Mouse (Mus musculus) embryonic facial prominence, embryonic 11.5 days (tissue): ENCODE measurements around the gene Vps13c. TPM values are rescaled to one million over a fixed set of nuclear protein-coding genes. Genes with fewer than 3 reads are reported as not detected.

Experiments
- ATAC-seq: fragments of 200-750 bp; cut with Nextera tagmentation; replicated peaks from 2 replicates; pipeline ENCODE4 v1.8.0; 2017; ENCODE audit warnings: low read depth; ENCODE audit not compliant: insufficient number of reproducible peaks, low FRiP score, low TSS enrichment
- DNase-seq: peaks from one replicate; pipeline ENCODE4 v3.0.0-alpha.2; 2015; ENCODE audit warnings: low spot score
- H3K27ac ChIP-seq: fragments of 300-500 bp; sonication (generic); replicated peaks from 2 replicates; pipeline ENCODE4 v1.5.1; 2014; ENCODE audit warnings: mild to moderate bottlenecking, low read depth, low read length, control low read depth
- H3K27me3 ChIP-seq: fragments of 300-500 bp; sonication (generic); 2 replicates; pipeline ENCODE4 v1.6.1; 2014; ENCODE audit warnings: mild to moderate bottlenecking, low read length, moderate library complexity, mixed read lengths; ENCODE audit not compliant: control insufficient read depth, insufficient read depth
- H3K36me3 ChIP-seq: fragments of 300-500 bp; sonication (generic); replicated peaks from 2 replicates; pipeline ENCODE4 v1.6.1; 2014; ENCODE audit warnings: low read depth, mild to moderate bottlenecking, low read length, moderate library complexity, mixed read lengths; ENCODE audit not compliant: control insufficient read depth, insufficient read depth
- H3K4me1 ChIP-seq: fragments of 300-500 bp; sonication (generic); 2 replicates; pipeline ENCODE4 v1.6.1; 2014; ENCODE audit warnings: low read length, mixed read lengths; ENCODE audit not compliant: control insufficient read depth, insufficient read depth
- H3K4me2 ChIP-seq: fragments of 300-500 bp; sonication (generic); 2 replicates; pipeline ENCODE4 v1.6.1; 2014; ENCODE audit warnings: low read depth, mild to moderate bottlenecking, control low read depth, low read length, moderate library complexity
- H3K4me3 ChIP-seq: fragments of 300-500 bp; sonication (generic); 2 replicates; pipeline ENCODE4 v1.5.1; 2014; ENCODE audit warnings: low read depth, low read length, control low read depth
- H3K9ac ChIP-seq: fragments of 300-500 bp; sonication (generic); replicated peaks from 2 replicates; pipeline ENCODE4 v1.6.1; 2014; ENCODE audit warnings: mild to moderate bottlenecking, control low read depth, low read length
- H3K9me3 ChIP-seq: fragments of 300-500 bp; sonication (generic); replicated peaks from 2 replicates; pipeline ENCODE4 v1.6.1; 2016; ENCODE audit warnings: mild to moderate bottlenecking, low read length, inconsistent platforms, mixed read lengths; ENCODE audit not compliant: control insufficient read depth
- WGBS: fragments of 180-500 bp; shearing (Covaris S2); extraction: QIAGEN DNeasy Blood & Tissue Kit; methylation state at CpG from one replicate; pipeline ENCODE4 v1.1.7; 2014; 5-methylcytosine and 5-hydroxymethylcytosine counted together
- polyA plus RNA-seq: library from polyadenylated mRNA; unstranded; fragments of >200 nt; fragmentation: Nextera tagmentation; extraction: Ambion mirVana; gene quantifications from 2 replicates; pipeline ENCODE4 v1.2.1, GENCODE M21; 2014

Vps13c gene
- polyA plus RNA-seq, 1 experiment from 2014 or later = 5.2 TPM

DNA sequence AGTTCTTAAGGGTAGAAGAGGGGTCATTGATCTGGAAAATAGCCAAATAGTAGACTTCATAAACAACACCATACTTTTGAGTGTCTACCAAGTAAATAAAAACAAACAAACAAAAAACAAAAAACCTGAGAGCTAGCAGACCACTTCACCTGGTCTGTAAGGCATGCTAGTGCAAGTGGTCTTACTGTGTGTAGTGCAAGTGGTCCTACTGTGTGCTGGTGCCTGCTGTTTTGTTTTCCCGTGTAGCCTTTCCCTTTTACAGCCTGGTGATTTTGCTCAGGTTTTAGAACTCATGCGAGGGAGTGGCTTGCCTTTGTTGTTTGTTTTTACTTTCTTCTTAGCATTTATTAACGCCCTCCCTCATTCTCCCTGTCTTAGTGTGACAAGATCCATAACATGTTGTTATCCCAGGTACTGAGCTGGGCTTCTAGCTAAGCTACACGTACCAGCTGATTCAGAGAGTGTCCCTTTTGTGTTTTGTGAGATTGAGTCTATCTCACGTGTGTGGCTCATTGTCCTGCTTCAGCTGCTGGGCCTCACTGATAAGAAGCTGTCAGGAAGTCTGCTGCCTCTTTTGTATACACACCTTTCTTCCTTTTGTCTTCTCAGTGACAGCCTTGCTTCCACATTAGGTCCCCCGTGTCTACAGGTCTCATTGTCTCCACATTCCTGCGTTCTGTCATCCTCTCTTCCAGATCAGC lies 34.5 kb downstream of the Vps13c start:
- Histone ChIP-seq H3K36me3 (no peaks in the 10 kb centered on the region), H3K9me3 (no peaks in the 10 kb centered on the region), H3K4me3 (no peak overlapping the region), H3K4me2 (no peak overlapping the region), H3K4me1 (no peaks in the 10 kb centered on the region), H3K27me3 (no peaks in the 10 kb centered on the region), H3K9ac (no peak overlapping the region), H3K27ac (no peak overlapping the region)
- WGBS = 78% methylated on average over 7 of the region's 7 CpGs
- ATAC-seq (no peak), DNase-seq (no peak)

DNA sequence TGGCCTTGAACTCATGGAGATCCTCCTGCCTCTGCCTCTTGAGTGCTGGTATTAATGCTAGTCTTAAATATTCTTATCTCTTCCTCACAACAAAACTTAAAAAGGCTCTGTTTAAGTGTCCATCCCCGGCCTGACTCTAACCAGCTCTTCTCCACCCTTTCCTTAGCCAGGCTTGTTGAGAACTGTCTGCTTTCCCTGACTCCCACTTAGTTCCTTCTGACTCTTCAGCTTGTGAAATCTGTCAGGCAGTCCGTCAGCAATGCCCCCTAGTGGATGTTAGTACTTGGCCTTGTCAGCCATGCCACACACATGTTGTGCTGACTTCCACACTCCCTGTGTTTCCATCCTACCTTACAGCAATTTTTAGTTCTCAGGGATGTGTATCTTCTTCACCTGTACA lies 35.1 kb downstream of the Vps13c start:
- Histone ChIP-seq H3K9ac (no peak overlapping the region), H3K4me3 (no peak overlapping the region), H3K36me3 (no peaks in the 10 kb centered on the region), H3K4me2 (no peak overlapping the region), H3K9me3 (no peaks in the 10 kb centered on the region), H3K27me3 (no peaks in the 10 kb centered on the region), H3K27ac (no peak overlapping the region), H3K4me1 (no peaks in the 10 kb centered on the region)
- 65% methylated on average over 2 of the region's 2 CpGs for WGBS
- ATAC-seq (no peak), DNase-seq (peak; percentile 46)

DNA sequence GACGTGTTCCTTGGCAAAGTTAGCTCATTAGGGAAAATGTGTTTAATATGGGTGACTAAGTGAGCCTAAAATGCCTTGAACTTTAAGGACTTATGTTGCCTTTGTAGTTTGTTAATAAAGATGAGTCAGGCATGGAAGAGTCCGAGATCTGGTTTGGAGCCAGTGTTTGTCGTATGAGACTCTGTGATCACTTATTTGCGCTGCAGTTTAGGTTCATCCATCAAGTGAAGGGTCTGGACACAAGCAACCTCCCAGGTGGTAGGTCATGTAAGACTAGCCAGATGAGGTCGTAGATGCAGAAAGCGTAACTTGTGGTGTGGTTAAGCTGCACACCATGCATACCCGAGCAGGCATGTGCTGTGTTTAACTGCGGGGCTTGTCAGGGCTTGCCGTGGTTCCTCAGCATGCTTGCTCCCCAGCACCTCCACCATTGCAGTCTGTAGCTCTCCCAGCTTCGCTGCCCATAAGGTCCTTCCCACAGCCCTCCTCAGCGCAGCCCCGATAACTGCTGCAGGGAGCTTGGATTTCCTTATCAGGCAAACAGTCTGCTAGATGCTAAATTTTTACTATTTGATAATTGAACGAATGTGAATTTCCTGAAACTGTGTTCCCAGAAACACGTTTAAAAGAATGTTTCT lies 37.0 kb downstream of the Vps13c start:
- Histone ChIP-seq H3K4me1 (no peaks in the 10 kb centered on the region), H3K9me3 (no peaks in the 10 kb centered on the region), H3K27ac (no peak overlapping the region), H3K4me3 (no peak overlapping the region), H3K4me2 (no peak overlapping the region), H3K27me3 (no peaks in the 10 kb centered on the region), H3K36me3 (no peaks in the 10 kb centered on the region), H3K9ac (no peak overlapping the region)
- ATAC-seq (no peak), DNase-seq (no peak)
- 80% methylated on average over 14 of the region's 14 CpGs for WGBS

DNA sequence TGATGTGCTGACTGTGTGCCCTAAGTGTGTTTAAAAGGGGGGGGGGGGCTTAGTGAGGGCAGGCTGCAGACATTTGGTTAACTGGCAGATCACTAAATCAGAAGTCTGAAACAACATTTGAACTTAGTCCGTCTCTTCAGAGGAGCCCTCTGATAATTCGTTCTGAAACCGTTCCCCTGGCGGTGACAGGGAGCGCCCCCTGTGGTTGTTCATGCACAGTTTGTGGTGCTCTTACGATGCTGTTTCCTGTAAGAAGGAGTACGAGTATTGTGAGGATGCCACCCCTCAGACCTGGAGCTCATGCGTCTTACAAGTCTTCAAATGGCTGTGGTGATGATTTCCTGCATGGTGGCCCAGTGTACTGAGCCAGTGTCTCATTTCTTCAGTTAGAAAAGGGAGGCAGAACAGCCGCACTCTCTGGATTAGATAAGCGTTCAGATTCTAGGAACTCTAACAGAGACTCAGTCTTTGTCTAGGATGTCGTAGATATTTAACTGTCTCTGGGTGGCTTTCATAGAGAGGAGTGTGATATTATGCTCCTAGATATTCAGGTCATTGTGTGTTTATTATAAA lies 38.1 kb downstream of the Vps13c start:
- Histone ChIP-seq H3K4me1 (no peaks in the 10 kb centered on the region), H3K36me3 (no peaks in the 10 kb centered on the region), H3K9me3 (no peaks in the 10 kb centered on the region), H3K4me3 (no peak overlapping the region), H3K9ac (no peak overlapping the region), H3K27me3 (no peaks in the 10 kb centered on the region), H3K4me2 (no peak overlapping the region), H3K27ac (no peak overlapping the region)
- no peak for DNase-seq
- 92% methylated on average over 11 of the region's 11 CpGs for WGBS
- ATAC-seq = no peak

DNA sequence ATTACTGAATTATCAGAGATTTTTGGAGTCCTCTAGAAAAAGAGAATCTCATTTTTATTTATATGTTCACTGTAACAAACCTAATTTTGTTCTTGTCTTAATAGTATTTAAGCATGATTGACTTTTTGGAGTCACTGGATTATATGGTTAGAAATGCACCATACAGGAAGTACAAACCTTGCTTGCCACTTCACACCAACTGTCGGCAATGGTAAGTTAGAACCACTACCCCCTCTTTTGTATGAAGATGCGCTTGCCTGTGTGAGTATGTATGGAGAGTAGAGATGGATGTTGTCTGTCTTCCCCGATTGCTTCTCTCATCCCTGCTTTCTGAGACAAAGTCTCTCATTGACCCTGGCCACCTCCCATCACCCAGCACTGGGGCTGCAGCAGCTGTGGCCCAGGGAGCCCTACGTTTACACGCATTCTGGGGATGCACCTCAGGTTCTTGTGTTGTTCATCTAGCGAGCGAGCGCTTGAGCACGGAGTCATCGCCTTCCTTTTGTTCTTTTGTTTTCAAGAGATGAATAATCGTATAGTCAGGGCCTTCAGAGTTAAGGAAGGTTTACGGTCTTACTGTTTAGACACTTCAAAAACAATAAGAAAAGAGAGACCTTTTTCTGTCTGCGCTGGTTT lies 43.3 kb downstream of the Vps13c start:
- ATAC-seq = no peak

DNA sequence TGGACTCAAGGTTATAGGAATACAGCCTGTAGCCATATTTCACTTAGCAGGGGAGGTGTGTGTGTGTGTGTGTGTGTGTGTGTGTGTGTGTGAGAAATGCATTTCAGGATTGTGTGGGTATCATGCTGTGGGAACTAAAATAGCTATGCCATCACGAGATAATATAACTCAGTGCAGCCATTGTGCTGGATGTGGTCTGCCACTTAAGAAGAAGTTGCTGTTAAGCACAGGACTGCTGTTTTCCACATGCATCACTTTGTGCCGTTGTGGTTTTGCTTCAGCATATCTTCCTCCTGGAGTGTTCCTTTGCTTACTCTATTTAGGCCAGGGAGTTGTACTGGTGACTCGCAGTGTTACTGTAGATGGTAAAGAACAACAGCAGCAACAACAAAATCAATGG lies 43.9 kb downstream of the Vps13c start:
- Histone ChIP-seq H3K36me3 (no peaks in the 10 kb centered on the region), H3K4me1 (no peaks in the 10 kb centered on the region), H3K9ac (no peak overlapping the region), H3K9me3 (no peaks in the 10 kb centered on the region), H3K4me3 (no peak overlapping the region), H3K27ac (no peak overlapping the region), H3K4me2 (no peak overlapping the region), H3K27me3 (no peaks in the 10 kb centered on the region)
- ATAC-seq = no peak
- WGBS = 93% methylated on average over 3 of the region's 3 CpGs
- no peak for DNase-seq

More for the DNA sequence above, 43.3 kb downstream of the Vps13c start:
- Histone ChIP-seq H3K36me3 (no peaks in the 10 kb centered on the region), H3K9ac (no peak overlapping the region), H3K4me1 (no peaks in the 10 kb centered on the region), H3K27me3 (no peaks in the 10 kb centered on the region), H3K4me2 (no peak overlapping the region), H3K27ac (no peak overlapping the region), H3K9me3 (no peaks in the 10 kb centered on the region), H3K4me3 (no peak overlapping the region)
- DNase-seq = no peak
- 89% methylated on average over 13 of the region's 13 CpGs for WGBS

DNA sequence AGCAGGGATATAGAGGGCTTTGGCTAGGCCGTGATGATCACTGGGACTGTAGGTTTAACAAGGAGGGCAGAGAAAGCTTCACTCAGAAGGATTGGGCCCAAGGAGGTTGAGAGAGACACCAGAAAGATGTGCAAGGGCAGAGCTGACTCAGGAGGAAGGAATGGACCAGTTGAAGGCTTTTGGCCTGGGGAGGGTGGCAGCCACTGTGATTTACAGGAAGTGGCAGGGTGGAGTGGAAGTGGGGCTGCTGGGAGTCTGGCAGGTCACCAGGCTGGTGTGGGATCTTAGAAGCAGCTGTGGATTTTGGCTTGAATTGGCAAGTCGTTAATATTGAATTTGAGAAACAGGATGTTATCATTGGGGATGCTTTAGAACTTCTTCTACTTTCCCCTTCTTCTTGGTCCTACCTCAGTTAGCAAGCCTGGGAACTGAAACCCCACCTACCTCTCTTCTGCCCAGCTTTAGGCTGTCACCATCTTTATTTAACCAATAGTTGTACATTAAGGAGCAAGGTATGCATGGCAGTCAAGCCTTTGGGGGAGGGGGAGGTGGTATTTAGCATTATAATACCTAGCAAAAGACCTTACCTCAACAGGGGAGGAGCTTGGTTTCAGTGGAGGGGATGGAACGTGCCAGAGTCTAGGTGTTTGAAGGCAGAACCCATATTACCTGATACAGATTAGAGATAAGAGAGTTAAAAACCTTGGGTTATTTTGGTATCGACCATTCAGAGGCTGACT lies 47.0 kb downstream of the Vps13c start:
- Histone ChIP-seq H3K4me1 (no peaks in the 10 kb centered on the region), H3K9me3 (no peaks in the 10 kb centered on the region), H3K4me3 (no peak overlapping the region), H3K36me3 (no peaks in the 10 kb centered on the region), H3K27ac (no peak overlapping the region), H3K9ac (no peak overlapping the region), H3K4me2 (no peak overlapping the region), H3K27me3 (no peaks in the 10 kb centered on the region)
- ATAC-seq = no peak
- DNase-seq = no peak
- 88% methylated on average over 4 of the region's 4 CpGs for WGBS
